Comparison of ENCODE assay signal across 8 mouse cellular contexts in the genomic region with DNA sequence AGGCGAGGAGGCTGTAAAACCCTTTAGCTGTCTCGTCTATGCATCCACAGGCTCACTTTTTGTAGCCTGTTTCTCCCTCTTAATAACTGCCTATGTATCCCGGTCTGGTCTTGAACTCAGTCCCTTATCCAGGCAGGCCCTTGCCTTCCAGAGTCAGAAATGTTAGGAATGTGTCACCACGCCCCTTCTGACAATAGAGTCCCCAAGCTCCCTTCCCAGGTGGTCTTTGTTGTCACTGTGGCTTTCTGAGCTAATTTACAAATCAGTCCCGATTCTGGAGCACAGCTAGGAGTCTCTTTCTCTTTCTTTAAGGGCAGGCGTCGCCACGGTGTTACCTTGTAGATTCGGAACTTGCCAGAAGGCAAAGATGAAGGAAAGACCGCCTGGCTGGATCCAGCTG. TPM values are rescaled to one million over a fixed set of nuclear protein-coding genes. Genes with fewer than 3 reads are reported as not detected.
DNase-seq lines count a peak whose midpoint lies in the region; ATAC-seq and TF ChIP-seq lines count a peak whose summit lies in the region.
"Had no signal": no experiment of that assay in that cellular context is flagged by ENCODE, and none has a peak within 500 bp of the region (broad histone marks: within the 10 kb centered on the region; RNA-seq: fewer than 3 reads in every experiment).

No protein-coding gene starts in this region.

- intact Hi-C loops in gastrocnemius, postnatal 36 days (cut with DNase I): loop anchor here (5.0 kb wide), 1 partner anchor 87 kb away; no protein-coding TSS in a partner anchor

- no peak overlapping the region for H3K9ac ChIP-seq in ES-Bruce4 (ENCODE audit: low read depth, poor library complexity, severe bottlenecking)
- H3K9ac ChIP-seq in forebrain, postnatal 0 days: peak overlapping the region; percentile 56

- H3K27ac ChIP-seq in ES-Bruce4 (ENCODE audit: insufficient read depth, low read length): peak overlapping the region; percentile 99
- H3K27ac ChIP-seq in forebrain, postnatal 0 days (ENCODE audit: low read depth, low read length): peak overlapping the region; percentile 89
- H3K27ac ChIP-seq in midbrain, embryonic 10.5 days (replicated peaks): peak overlapping the region; percentile 92

- no peaks in the 10 kb centered on the region for H3K27me3 ChIP-seq in ES-Bruce4 (ENCODE audit: control insufficient read depth, insufficient read depth, low read length, poor library complexity, severe bottlenecking)
- peaks cover 26% of the 10 kb centered on the region for H3K27me3 ChIP-seq in G1E (ENCODE audit: insufficient read depth, low read length)
- no peaks in the 10 kb centered on the region for H3K27me3 ChIP-seq in forebrain, postnatal 0 days (ENCODE audit: insufficient read depth, low read length)
- H3K27me3 ChIP-seq in midbrain, embryonic 10.5 days (ENCODE audit: low read depth, poor library complexity, severe bottlenecking): no peaks in the 10 kb centered on the region

- DNase-seq in G1E (ENCODE audit: low spot score): no peak
- DNase-seq in forebrain, postnatal 0 days: no peak
- DNase-seq in midbrain, embryonic 10.5 days (ENCODE audit: low spot score): peak; percentile 40
- no peak for DNase-seq in spleen, postnatal 36 days (ENCODE audit: low spot score in 2 of 2)
- DNase-seq in cerebellum, postnatal 10 days: no peak
- DNase-seq in gastrocnemius, postnatal 36 days: no peak
- DNase-seq: adrenal gland, postnatal 10 days had no signal

- peak overlapping the region; percentile 94 for H3K4me3 ChIP-seq in ES-Bruce4 (ENCODE audit: low read depth, low read length)
- peak overlapping the region; percentile 75; the same call in 1 of the 2 replicates for H3K4me3 ChIP-seq in G1E (ENCODE audit: low read depth, low read length)
- peak overlapping the region; percentile 54 for H3K4me3 ChIP-seq in forebrain, postnatal 0 days (ENCODE audit: low read depth, low read length)
- H3K4me3 ChIP-seq in midbrain, embryonic 10.5 days: peak overlapping the region; percentile 77

- no peaks in the 10 kb centered on the region for H3K9me3 ChIP-seq in ES-Bruce4 (replicated peaks; ENCODE audit: control insufficient read depth, insufficient read depth, low read length, poor library complexity, severe bottlenecking)
- no peaks in the 10 kb centered on the region for H3K9me3 ChIP-seq in G1E (replicated peaks)
- no peaks in the 10 kb centered on the region for H3K9me3 ChIP-seq in forebrain, postnatal 0 days (ENCODE audit: low read length)
- no peaks in the 10 kb centered on the region for H3K9me3 ChIP-seq in midbrain, embryonic 10.5 days (replicated peaks)

- 8% methylated on average over 10 of the region's 10 CpGs for WGBS in forebrain, postnatal 0 days
- WGBS in midbrain, embryonic 10.5 days: 3% methylated on average over 10 of the region's 10 CpGs

- TF ChIP-seq POLR2A in ES-Bruce4 (IDR thresholded peaks at IDR 0.05; ENCODE audit: insufficient read depth, low read length): no peak

- TF ChIP-seq CTCF in ES-Bruce4 (IDR thresholded peaks at IDR 0.05; ENCODE audit: low read depth, low read length) (no peak), G1E (IDR thresholded peaks at IDR 0.05; ENCODE audit: low read depth, low read length) (no peak)
- TF ChIP-seq CTCF in forebrain, postnatal 0 days (IDR thresholded peaks at IDR 0.05; ENCODE audit: low read depth): no peak

- no peak for ATAC-seq in G1E (ENCODE audit: extremely low read depth, insufficient number of reproducible peaks, low FRiP score, poor library complexity, severe bottlenecking)
- ATAC-seq in forebrain, postnatal 0 days: no peak

- peaks cover 5% of the 10 kb centered on the region for H3K4me1 ChIP-seq in ES-Bruce4 (ENCODE audit: control insufficient read depth, insufficient read depth, low read length)
- peaks cover 40% of the 10 kb centered on the region for H3K4me1 ChIP-seq in G1E (ENCODE audit: insufficient read depth, low read depth, low read length)
- H3K4me1 ChIP-seq in forebrain, postnatal 0 days (ENCODE audit: insufficient read depth): no peaks in the 10 kb centered on the region
- H3K4me1 ChIP-seq in midbrain, embryonic 10.5 days: peaks cover 25% of the 10 kb centered on the region

- peak overlapping the region; percentile 82 for H3K4me2 ChIP-seq in forebrain, postnatal 0 days (ENCODE audit: low read depth)

- peak; percentile 92 for TF ChIP-seq EP300 in ES-Bruce4 (IDR thresholded peaks at IDR 0.05; ENCODE audit: insufficient read depth, low read depth, low read length)

- no peaks in the 10 kb centered on the region for H3K36me3 ChIP-seq in ES-Bruce4 (ENCODE audit: control insufficient read depth, insufficient read depth, low read length, poor library complexity, severe bottlenecking)
- H3K36me3 ChIP-seq in G1E (replicated peaks): no peaks in the 10 kb centered on the region
- H3K36me3 ChIP-seq in forebrain, postnatal 0 days (ENCODE audit: insufficient read depth): no peaks in the 10 kb centered on the region
- no peaks in the 10 kb centered on the region for H3K36me3 ChIP-seq in midbrain, embryonic 10.5 days

RNA-seq across cellular contexts. Expression of a gene that starts 8.7 kb away (rescaled TPM):
- polyA plus RNA-seq in ES-Bruce4 (2011; ENCODE audit: insufficient read depth, insufficient read length, low read depth, missing spikeins) (1.8 and 1.9 TPM in 2 replicates), G1E (2012) (0.02 TPM in 1 of 2 replicates, not detected in the other)
- total RNA-seq in G1E (2014; fragmentation: Nextera tagmentation) (not detected in 2 replicates), G1E (2017) (not detected in 2 replicates)
- 48.2 and 77.2 TPM in 2 replicates for total RNA-seq in forebrain, postnatal 0 days (2014; rRNA removed)
- 43.9 and 55.0 TPM in 2 replicates for polyA plus RNA-seq in forebrain, postnatal 0 days (2015; fragmentation: Nextera tagmentation; extraction: Ambion mirVana)
- 1.9 and 2.0 TPM in 2 replicates for polyA plus RNA-seq in midbrain, embryonic 10.5 days (2016; fragmentation: Nextera tagmentation; extraction: Ambion mirVana)
- total RNA-seq in gastrocnemius, postnatal 36 days (2021): 1 to 10 TPM; 1.6 to 2.1 TPM

RNA-seq across cellular contexts. Expression of a gene that starts 10.4 kb away (rescaled TPM):
- polyA plus RNA-seq in ES-Bruce4 (2011; ENCODE audit: insufficient read depth, insufficient read length, low read depth, missing spikeins): 7.7 and 8.3 TPM in 2 replicates
- total RNA-seq in G1E (2014; fragmentation: Nextera tagmentation): 2.5 TPM in 1 of 2 replicates, not detected in the other
- total RNA-seq in G1E (2017): 0.11 and 0.41 TPM in 2 replicates
- polyA plus RNA-seq in G1E (2012): 0.49 and 0.61 TPM in 2 replicates
- 1.3 and 7.3 TPM in 2 replicates for total RNA-seq in forebrain, postnatal 0 days (2014; rRNA removed)
- polyA plus RNA-seq in forebrain, postnatal 0 days (2015; fragmentation: Nextera tagmentation; extraction: Ambion mirVana): 2.7 and 3.5 TPM in 2 replicates
- 1.7 TPM in 2 replicates for polyA plus RNA-seq in midbrain, embryonic 10.5 days (2016; fragmentation: Nextera tagmentation; extraction: Ambion mirVana)
- total RNA-seq in gastrocnemius, postnatal 36 days (2021): not detected

RNA-seq across cellular contexts. Expression of a gene that starts 53.6 kb away (rescaled TPM):
- polyA plus RNA-seq in ES-Bruce4 (2011; ENCODE audit: insufficient read depth, insufficient read length, low read depth, missing spikeins) (not detected in 2 replicates), G1E (2012) (not detected in 2 replicates)
- total RNA-seq in G1E (2014; fragmentation: Nextera tagmentation) (not detected in 2 replicates), G1E (2017) (0.05 TPM in 1 of 2 replicates, not detected in the other)
- 347 and 391 TPM in 2 replicates for total RNA-seq in forebrain, postnatal 0 days (2014; rRNA removed)
- polyA plus RNA-seq in forebrain, postnatal 0 days (2015; fragmentation: Nextera tagmentation; extraction: Ambion mirVana): 19.5 and 22.2 TPM in 2 replicates
- 2.4 and 3.5 TPM in 2 replicates for polyA plus RNA-seq in midbrain, embryonic 10.5 days (2016; fragmentation: Nextera tagmentation; extraction: Ambion mirVana)
- under 1 TPM in 1 of 2 experiments, not detected in 1; 0.20 TPM for total RNA-seq in gastrocnemius, postnatal 36 days (2021)

Comparison
In these comparisons a context has a peak if more than half of its experiments do, and no peak if none do; other contexts are left out.
1. RNA of a gene that starts 8.7 kb away (polyA plus RNA-seq): 43.9 to 55.0 TPM in forebrain, postnatal 0 days; 1.9 to 2.0 TPM in midbrain, embryonic 10.5 days, 1.8 to 1.9 TPM in ES-Bruce4 and 0.02 TPM in G1E; every median in the first group is over 10 times any median in the second.
2. Peak in every context shown above with its lines, with median percentiles within 50 percentile points of each other: H3K27ac ChIP-seq and H3K4me3 ChIP-seq.